Mouse (Mus musculus) MEL (cell line): ENCODE results near the gene Gss. TPM values are rescaled to one million over a fixed set of nuclear protein-coding genes. Genes with fewer than 3 reads are reported as not detected.

ENCODE experiments used
- DNase-seq: peaks from one replicate; pipeline ENCODE4 v3.0.0; 2011; ENCODE audit warnings: low read depth, low spot score
- H3K27ac ChIP-seq: 2 replicates; pipeline ENCODE4 v1.5.1; 2012; ENCODE audit warnings: low read depth, mild to moderate bottlenecking, control low read depth, low read length, moderate library complexity; ENCODE audit not compliant: control insufficient read depth
- H3K27me3 ChIP-seq, 2 experiments: fragments of 150-350 bp in 1 of 2; sonication (generic) in 1 of 2; 2 replicates each; pipeline ENCODE4 v1.6.1; 2012; ENCODE audit warnings: low read length in 2 of 2, mild to moderate bottlenecking in 2 of 2, improper control_type of control experiment in 1 of 2, moderate library complexity in 1 of 2; ENCODE audit not compliant: insufficient read depth in 2 of 2, control insufficient read depth in 1 of 2
- H3K36me3 ChIP-seq, 2 experiments: 2 replicates each; pipeline ENCODE4 v1.6.1; 2012 to 2014; ENCODE audit warnings: low read length in 2 of 2, improper control_type of control experiment in 1 of 2, inconsistent platforms in 1 of 2, mild to moderate bottlenecking in 1 of 2; ENCODE audit not compliant: insufficient read depth in 2 of 2, control insufficient read depth in 1 of 2
- H3K4me1 ChIP-seq, 2 experiments: fragments of 150-350 bp in 1 of 2; sonication (generic) in 1 of 2; 2 replicates each; pipeline ENCODE4 v1.6.1; 2012; ENCODE audit warnings: low read length in 2 of 2, improper control_type of control experiment in 1 of 2, mild to moderate bottlenecking in 1 of 2; ENCODE audit not compliant: insufficient read depth in 2 of 2, control insufficient read depth in 1 of 2
- H3K4me3 ChIP-seq, 2 experiments: fragments of 150-350 bp in 1 of 2; sonication (generic) in 1 of 2; 2 replicates each; pipeline ENCODE4 v1.5.1; 2012; ENCODE audit warnings: low read depth in 2 of 2, low read length in 2 of 2, mild to moderate bottlenecking in 2 of 2, moderate library complexity in 2 of 2, control low read depth in 1 of 2, improper control_type of control experiment in 1 of 2; ENCODE audit not compliant: control insufficient read depth in 1 of 2, insufficient read depth in 1 of 2
- H3K79me2 ChIP-seq: 2 replicates; pipeline ENCODE4 v1.6.1; 2012; ENCODE audit warnings: mild to moderate bottlenecking, low read length, moderate library complexity; ENCODE audit not compliant: control insufficient read depth, poor library complexity, insufficient read depth
- H3K9ac ChIP-seq: 2 replicates; pipeline ENCODE4 v1.6.1; 2012; ENCODE audit warnings: low read depth, mild to moderate bottlenecking, control low read depth, low read length, moderate library complexity; ENCODE audit not compliant: control insufficient read depth, poor library complexity, severe bottlenecking
- H3K9me3 ChIP-seq: fragments of 150-350 bp; sonication (generic); replicated peaks from 2 replicates; pipeline ENCODE4 v1.6.1; 2012; ENCODE audit warnings: mild to moderate bottlenecking, low read length, improper control_type of control experiment, moderate library complexity; ENCODE audit not compliant: insufficient read depth
- BHLHE40 ChIP-seq: IDR thresholded peaks from 2 replicates; pipeline ENCODE4 v1.6.1; 2012; ENCODE audit warnings: low read depth, mild to moderate bottlenecking, inconsistent platforms, low read length, improper control_type of control experiment, borderline replicate concordance
- CHD1 ChIP-seq: IDR thresholded peaks from 2 replicates; pipeline ENCODE4 v1.6.1; 2012; ENCODE audit warnings: low read depth, mild to moderate bottlenecking, inconsistent platforms, low read length, improper control_type of control experiment
- CHD2 ChIP-seq: IDR thresholded peaks from 2 replicates; pipeline ENCODE4 v1.6.1; 2011; ENCODE audit warnings: low read length, improper control_type of control experiment
- CTCF ChIP-seq, 3 experiments: IDR thresholded peaks in 2 of 3; conservative IDR thresholded peaks in 1 of 3; 2 replicates each; pipeline ENCODE4 v1.5.1; 2011 to 2012; ENCODE audit warnings: low read length in 3 of 3, low read depth in 2 of 3, mild to moderate bottlenecking in 2 of 3, improper control_type of control experiment in 1 of 3, inconsistent platforms in 1 of 3, mixed read lengths in 1 of 3, moderate library complexity in 1 of 3; ENCODE audit not compliant: control insufficient read depth in 1 of 3, insufficient read depth in 1 of 3, poor library complexity in 1 of 3, severe bottlenecking in 1 of 3
- ELF1 ChIP-seq: IDR thresholded peaks from 2 replicates; pipeline ENCODE4 v1.6.1; 2014; ENCODE audit warnings: low read depth, mild to moderate bottlenecking, inconsistent platforms, low read length, improper control_type of control experiment, moderate library complexity
- EP300 ChIP-seq, 2 experiments: IDR thresholded peaks; 2 replicates each; pipeline ENCODE4 v1.6.1; 2011; ENCODE audit warnings: improper control_type of control experiment in 2 of 2, low read length in 2 of 2, low read depth in 1 of 2, mild to moderate bottlenecking in 1 of 2
- GABPA ChIP-seq: IDR thresholded peaks from 2 replicates; pipeline ENCODE4 v1.6.1; 2012; ENCODE audit warnings: low read depth, mild to moderate bottlenecking, inconsistent platforms, low read length, improper control_type of control experiment, moderate library complexity
- GATA1 ChIP-seq: IDR thresholded peaks from 2 replicates; pipeline ENCODE4 v1.6.1; 2011; ENCODE audit warnings: low read depth, low read length, improper control_type of control experiment
- HCFC1 ChIP-seq: IDR thresholded peaks from 2 replicates; pipeline ENCODE4 v1.6.1; 2012; ENCODE audit warnings: low read depth, mild to moderate bottlenecking, inconsistent platforms, low read length, improper control_type of control experiment, moderate library complexity
- JUND ChIP-seq: IDR thresholded peaks from 2 replicates; pipeline ENCODE4 v1.6.1; 2011; ENCODE audit warnings: low read depth, mild to moderate bottlenecking, improper control_type of control experiment, low read length
- MEF2A ChIP-seq: IDR thresholded peaks from 2 replicates; pipeline ENCODE4 v1.6.1; 2014; ENCODE audit warnings: low read depth, mild to moderate bottlenecking, inconsistent platforms, low read length, improper control_type of control experiment; ENCODE audit not compliant: poor library complexity, insufficient replicate concordance, severe bottlenecking; ENCODE audit errors: extremely low read depth
- MXI1 ChIP-seq: IDR thresholded peaks from 2 replicates; pipeline ENCODE4 v1.6.1; 2011; ENCODE audit warnings: mild to moderate bottlenecking, low read depth, low read length, improper control_type of control experiment
- MYB ChIP-seq: IDR thresholded peaks from 2 replicates; pipeline ENCODE4 v1.6.1; 2011; ENCODE audit warnings: mild to moderate bottlenecking, low read depth, low read length, improper control_type of control experiment
- MYC ChIP-seq: IDR thresholded peaks from 2 replicates; pipeline ENCODE4 v1.6.1; 2011; ENCODE audit warnings: low read depth, mild to moderate bottlenecking, low read length, improper control_type of control experiment, moderate library complexity
- NRF1 ChIP-seq: IDR thresholded peaks from 2 replicates; pipeline ENCODE4 v1.6.1; 2014; ENCODE audit warnings: low read depth, mild to moderate bottlenecking, inconsistent platforms, low read length, improper control_type of control experiment, moderate library complexity; ENCODE audit not compliant: poor library complexity, insufficient read depth, severe bottlenecking
- POLR2A ChIP-seq, 2 experiments: IDR thresholded peaks; 2 replicates each; pipeline ENCODE4 v1.6.1; 2011 to 2012; ENCODE audit warnings: low read length in 2 of 2, mild to moderate bottlenecking in 2 of 2, control low read depth in 1 of 2, improper control_type of control experiment in 1 of 2, low read depth in 1 of 2, moderate library complexity in 1 of 2; ENCODE audit not compliant: control insufficient read depth in 1 of 2, insufficient read depth in 1 of 2, poor library complexity in 1 of 2
- POLR2AphosphoS5 ChIP-seq: IDR thresholded peaks from 2 replicates; pipeline ENCODE4 v1.6.1; 2012; ENCODE audit warnings: low read depth, borderline replicate concordance, mild to moderate bottlenecking, inconsistent platforms, low read length, moderate library complexity, mixed read lengths
- RAD21 ChIP-seq: IDR thresholded peaks from 2 replicates; pipeline ENCODE4 v1.6.1; 2011; ENCODE audit warnings: mild to moderate bottlenecking, low read depth, low read length, improper control_type of control experiment
- SIN3A ChIP-seq: IDR thresholded peaks from 2 replicates; pipeline ENCODE4 v1.6.1; 2012; ENCODE audit warnings: low read length, improper control_type of control experiment, inconsistent platforms
- TAL1 ChIP-seq: IDR thresholded peaks from 2 replicates; pipeline ENCODE4 v1.6.1; 2012; ENCODE audit warnings: mild to moderate bottlenecking, inconsistent platforms, low read length, moderate library complexity, mixed read lengths
- TCF12 ChIP-seq: IDR thresholded peaks from 2 replicates; pipeline ENCODE4 v1.6.1; 2014; ENCODE audit warnings: low read depth, mild to moderate bottlenecking, inconsistent platforms, low read length, improper control_type of control experiment, moderate library complexity
- ZC3H11A ChIP-seq: IDR thresholded peaks from 2 replicates; pipeline ENCODE4 v1.6.1; 2012; ENCODE audit warnings: low read depth, mild to moderate bottlenecking, inconsistent platforms, low read length, improper control_type of control experiment
- ZKSCAN1 ChIP-seq: IDR thresholded peaks from 2 replicates; pipeline ENCODE4 v1.6.1; 2012; ENCODE audit warnings: low read depth, mild to moderate bottlenecking, inconsistent platforms, low read length, improper control_type of control experiment, moderate library complexity
- polyA plus RNA-seq, 2 experiments: library from polyadenylated mRNA; stranded (reverse) in 1 of 2; unstranded in 1 of 2; fragments of >175 nt in 1 of 2; fragments of >200 nt in 1 of 2; gene quantifications; 2 replicates each; pipeline versions ENCODE4 v1.2.1 to v1.2.4; 2012; ENCODE audit warnings: low replicate concordance in 2 of 2, low read depth in 1 of 2; ENCODE audit not compliant: insufficient read length in 2 of 2, insufficient read depth in 1 of 2, missing spikeins in 1 of 2
- total RNA-seq: library from RNA; depleted of rRNA; stranded (reverse); fragments of 300-350 nt; gene quantifications from 2 replicates; pipeline ENCODE4 v1.2.3, GENCODE M21; 2012

Gene Gss
- total and polyA plus RNA-seq, 3 experiments: 21.9 to 24.0 TPM; not detected in 1

- TF ChIP-seq ZKSCAN1 (no peak), CHD2 (no peak), HCFC1 (0 out of 2 replicates have a peak, but pooled peaks have one; percentile 15), CHD1 (no peak), TCF12 (no peak), BHLHE40 (no peak), POLR2AphosphoS5 (no peak), MEF2A (no peak), SIN3A (peak; percentile 93), MXI1 (peak; percentile 99), CTCF (IDR thresholded peaks at IDR 0.05 in 2 of 3, conservative IDR thresholded peaks at IDR 0.05 in 1 of 3; ENCODE audit: control insufficient read depth in 1 of 3, insufficient read depth in 1 of 3, low read depth in 2 of 3, low read length in 3 of 3, poor library complexity in 1 of 3, severe bottlenecking in 1 of 3) (peak; percentile 93 to 98 (median 96)), EP300 (IDR thresholded peaks at IDR 0.05; ENCODE audit: low read depth in 1 of 2, low read length in 2 of 2) (no peak), JUND (no peak)
- TF ChIP-seq, all 39 proteins: peak for 10
Observed at GRCm38 (mm10) chr2:155624730-155625129, 32.1 kb upstream of the Gss start (continued).

GRCm38 (mm10) chr2:155623996-155624395 is 31.4 kb upstream of the Gss start:
- Histone ChIP-seq H3K27ac (no peak overlapping the region), H3K36me3 (peaks cover 0 to 6% of the 10 kb centered on the region in 2 experiments; a peak in 2 of 4 replicates), H3K4me1 (peaks cover 0 to 12% of the 10 kb centered on the region in 2 experiments; a peak in 2 of 4 replicates), H3K9me3 (no peaks in the 10 kb centered on the region), H3K79me2 (no peaks in the 10 kb centered on the region), H3K27me3 (no peaks in the 10 kb centered on the region), H3K9ac (no peak overlapping the region), H3K4me3 (no peak overlapping the region)
- TF ChIP-seq POLR2A (IDR thresholded peaks at IDR 0.05; ENCODE audit: control insufficient read depth in 1 of 2, insufficient read depth in 1 of 2, low read depth in 1 of 2, low read length in 2 of 2, poor library complexity in 1 of 2): no peak
- TF ChIP-seq MYC: no peak
- no peak for TF ChIP-seq HCFC1
- TF ChIP-seq MXI1: no peak
- peak; percentile 52; the same call in 1 of the 2 replicates for TF ChIP-seq BHLHE40
- peak; percentile 41 for TF ChIP-seq GATA1
- no peak for TF ChIP-seq MYB
- no peak for TF ChIP-seq GABPA
- TF ChIP-seq ZC3H11A: no peak
- TF ChIP-seq TAL1: no peak
- no peak for TF ChIP-seq EP300 (IDR thresholded peaks at IDR 0.05; ENCODE audit: low read depth in 1 of 2, low read length in 2 of 2)
- no peak for TF ChIP-seq RAD21
- TF ChIP-seq ELF1: no peak
- TF ChIP-seq NRF1: no peak
- no peak for DNase-seq
